Comparison of ENCODE assay signal across 15 mouse cellular contexts in the genomic region with DNA sequence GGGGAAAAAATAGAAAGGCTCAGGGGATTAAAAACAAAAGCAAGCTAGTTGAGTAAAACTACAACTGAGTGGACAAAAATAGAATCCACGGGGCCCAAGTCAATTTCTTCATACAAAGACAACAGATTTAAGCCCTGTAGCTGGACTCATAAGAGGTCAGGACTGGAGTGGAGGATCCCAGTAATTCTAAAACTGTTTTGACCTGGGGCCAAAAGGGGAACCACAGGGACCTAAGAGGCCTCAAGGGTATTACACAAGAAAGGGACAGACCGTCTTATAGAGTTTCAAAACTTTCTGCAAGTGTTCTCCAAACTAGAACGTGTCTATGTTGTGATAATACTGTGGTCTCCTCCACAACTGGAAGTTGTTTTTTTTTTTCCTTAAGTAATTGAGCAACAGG. TPM values are rescaled to one million over a fixed set of nuclear protein-coding genes. Genes with fewer than 3 reads are reported as not detected.
A peak's percentile ranks its signal among the peaks of the same experiment; 100 is the strongest.
DNase-seq lines count a peak whose midpoint lies in the region; ATAC-seq and TF ChIP-seq lines count a peak whose summit lies in the region.
"Had no signal": no experiment of that assay in that cellular context is flagged by ENCODE, and none has a peak within 500 bp of the region (broad histone marks: within the 10 kb centered on the region; RNA-seq: fewer than 3 reads in every experiment).

No protein-coding gene starts in this region.

- DNase-seq in gastrocnemius, adult 18-20 months (ENCODE audit: low spot score), result peak; percentile 36
- DNase-seq in gastrocnemius, postnatal 36 days, result no peak
- peak; percentile 26 to 49 for DNase-seq in lung, adult 18-20 months
- no peak for DNase-seq in lung, adult 2 months
- peak; percentile 9 for DNase-seq in lung, postnatal 10 days
- DNase-seq in right cerebral cortex, postnatal 10 days (ENCODE audit: low spot score in 2 of 2), result no peak
- no peak for DNase-seq in stomach, postnatal 0 days (ENCODE audit: low spot score)
- DNase-seq in testis, postnatal 10 days (ENCODE audit: low spot score), result no peak
- DNase-seq: cerebellum, adult 9-10 months; forebrain, postnatal 0 days; layer of hippocampus, adult 9-11 months; right cerebral cortex, postnatal 25 days had no signal

- no peak overlapping the region for H3K4me3 ChIP-seq in lung, adult 2 months (replicated peaks; ENCODE audit: extremely low read depth, low read depth, low read length)
- H3K4me3 ChIP-seq in stomach, postnatal 0 days (ENCODE audit: low read depth, low read length), result no peak overlapping the region
- H3K4me3 ChIP-seq: embryonic facial prominence, embryonic 13.5 days; midbrain, embryonic 13.5 days had no signal

- TF ChIP-seq CTCF in lung, adult 2 months (IDR thresholded peaks at IDR 0.05; ENCODE audit: insufficient read depth, low read length), result no peak
- TF ChIP-seq CTCF in stomach, postnatal 0 days (IDR thresholded peaks at IDR 0.05; ENCODE audit: low read depth), result no peak

- no peaks in the 10 kb centered on the region for H3K27me3 ChIP-seq in stomach, postnatal 0 days (ENCODE audit: control insufficient read depth, insufficient read depth, low read length)
- H3K27me3 ChIP-seq: embryonic facial prominence, embryonic 13.5 days; midbrain, embryonic 13.5 days had no signal

- WGBS in lung, adult 2 months, result 34% methylated on average over 3 of the region's 3 CpGs
- 36% methylated on average over 3 of the region's 3 CpGs for WGBS in stomach, postnatal 0 days

- ATAC-seq in stomach, postnatal 0 days (ENCODE audit: low FRiP score, low TSS enrichment), result no peak
- ATAC-seq: forebrain, postnatal 0 days; intestine, embryonic 16.5 days; midbrain, embryonic 13.5 days had no signal

- H3K9ac ChIP-seq in stomach, postnatal 0 days (ENCODE audit: low read length), result no peak overlapping the region
- H3K9ac ChIP-seq: embryonic facial prominence, embryonic 13.5 days; forebrain, postnatal 0 days; midbrain, embryonic 13.5 days had no signal

- no peaks in the 10 kb centered on the region for H3K9me3 ChIP-seq in stomach, postnatal 0 days (ENCODE audit: control insufficient read depth, low read length)
- H3K9me3 ChIP-seq: embryonic facial prominence, embryonic 13.5 days; midbrain, embryonic 13.5 days had no signal

- no peaks in the 10 kb centered on the region for H3K36me3 ChIP-seq in stomach, postnatal 0 days (ENCODE audit: control insufficient read depth, insufficient read depth, low read length)
- H3K36me3 ChIP-seq: embryonic facial prominence, embryonic 13.5 days; midbrain, embryonic 13.5 days had no signal

- no peak for TF ChIP-seq EP300 in stomach, postnatal 0 days (optimal IDR thresholded peaks at IDR 0.05)

- no peaks in the 10 kb centered on the region for H3K4me1 ChIP-seq in lung, adult 2 months (ENCODE audit: control insufficient read depth, insufficient read depth, low read length)
- H3K4me1 ChIP-seq in stomach, postnatal 0 days (replicated peaks; ENCODE audit: control insufficient read depth, insufficient read depth), result no peaks in the 10 kb centered on the region
- H3K4me1 ChIP-seq: embryonic facial prominence, embryonic 13.5 days; midbrain, embryonic 13.5 days had no signal

- no peak overlapping the region for H3K27ac ChIP-seq in stomach, postnatal 0 days (replicated peaks)
- H3K27ac ChIP-seq: embryonic facial prominence, embryonic 13.5 days; midbrain, embryonic 13.5 days had no signal

- TF ChIP-seq POLR2A in lung, adult 2 months (IDR thresholded peaks at IDR 0.05; ENCODE audit: borderline replicate concordance, extremely low read depth, low read depth, low read length), result no peak

- intact Hi-C loops in gastrocnemius, postnatal 36 days (cut with DNase I), result no loop called here

- no peak overlapping the region for H3K4me2 ChIP-seq in stomach, postnatal 0 days (replicated peaks; ENCODE audit: low read depth)
- H3K4me2 ChIP-seq: embryonic facial prominence, embryonic 13.5 days; midbrain, embryonic 13.5 days had no signal

RNA-seq across cellular contexts. Expression of a gene that starts 45.4 kb away (rescaled TPM):
- 100 to 1,000 TPM; 143 to 144 TPM for total RNA-seq in gastrocnemius, adult 18-20 months (2021)
- total RNA-seq in gastrocnemius, postnatal 36 days (2021), result 100 to 1,000 TPM; 131 to 135 TPM
- polyA plus RNA-seq in lung, adult 2 months (2012; rRNA removed), result 39.3 and 40.5 TPM in 2 replicates
- polyA plus RNA-seq in stomach, postnatal 0 days (2015; fragmentation: Nextera tagmentation; extraction: Ambion mirVana), result 44.4 and 51.1 TPM in 2 replicates

Comparison
In these comparisons a context has a peak if more than half of its experiments do, and no peak if none do; other contexts are left out.
1. DNase-seq: peak in gastrocnemius, adult 18-20 months (single experiment), lung, adult 18-20 months (2 of 2) and lung, postnatal 10 days (single experiment); none in gastrocnemius, postnatal 36 days (0 of 2), lung, adult 2 months (single experiment), right cerebral cortex, postnatal 10 days (0 of 2), stomach, postnatal 0 days (single experiment) and testis, postnatal 10 days (single experiment).